Mouse (Mus musculus) embryo, embryonic 11.5 days (tissue): ENCODE measurements at regions not wholly inside any gene's neighbourhood (a gene's known extent, or its start where the extent isn't known, plus 50 kb on each side); places are given as distances from the start of the nearest gene placed in this dataset.

ENCODE experiments used
- DNase-seq: peaks from one replicate; pipeline ENCODE4 v3.0.0-alpha.2; 2012; ENCODE audit warnings: low read depth, low spot score

DNA sequence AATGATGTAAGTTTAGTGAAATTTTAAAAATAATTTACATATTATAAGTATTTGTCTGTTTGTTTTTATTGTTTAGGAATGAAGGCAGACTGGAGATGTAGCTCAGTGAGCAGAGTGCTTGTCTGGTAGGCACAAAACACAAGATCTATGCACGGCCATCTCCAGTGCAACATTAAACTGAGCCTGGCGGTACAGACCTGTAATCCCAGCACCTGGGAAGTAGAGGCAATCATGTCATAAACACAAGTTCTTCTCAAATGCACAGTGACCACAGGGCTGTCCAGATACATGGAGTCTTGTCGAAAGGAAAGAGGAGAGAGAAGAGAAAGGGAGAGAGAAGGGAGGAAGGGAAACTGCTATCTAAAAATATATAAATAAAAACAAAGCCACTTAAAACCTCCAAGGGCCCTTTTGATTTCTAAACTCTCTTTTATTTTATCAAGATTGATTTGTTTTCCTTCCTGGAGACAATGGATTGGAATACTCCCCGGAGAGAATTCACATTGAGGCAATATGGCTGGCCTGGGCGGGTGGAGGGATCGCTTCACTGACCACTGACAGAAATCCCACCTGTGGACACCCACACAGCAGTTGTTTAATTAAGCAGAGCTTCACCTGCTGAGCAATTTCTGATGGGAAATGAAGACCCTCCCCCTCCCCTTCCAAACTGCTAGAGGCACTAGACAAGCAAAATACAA, 215.6 kb upstream of the Tll1 start:
- DNase-seq: no peak

DNA sequence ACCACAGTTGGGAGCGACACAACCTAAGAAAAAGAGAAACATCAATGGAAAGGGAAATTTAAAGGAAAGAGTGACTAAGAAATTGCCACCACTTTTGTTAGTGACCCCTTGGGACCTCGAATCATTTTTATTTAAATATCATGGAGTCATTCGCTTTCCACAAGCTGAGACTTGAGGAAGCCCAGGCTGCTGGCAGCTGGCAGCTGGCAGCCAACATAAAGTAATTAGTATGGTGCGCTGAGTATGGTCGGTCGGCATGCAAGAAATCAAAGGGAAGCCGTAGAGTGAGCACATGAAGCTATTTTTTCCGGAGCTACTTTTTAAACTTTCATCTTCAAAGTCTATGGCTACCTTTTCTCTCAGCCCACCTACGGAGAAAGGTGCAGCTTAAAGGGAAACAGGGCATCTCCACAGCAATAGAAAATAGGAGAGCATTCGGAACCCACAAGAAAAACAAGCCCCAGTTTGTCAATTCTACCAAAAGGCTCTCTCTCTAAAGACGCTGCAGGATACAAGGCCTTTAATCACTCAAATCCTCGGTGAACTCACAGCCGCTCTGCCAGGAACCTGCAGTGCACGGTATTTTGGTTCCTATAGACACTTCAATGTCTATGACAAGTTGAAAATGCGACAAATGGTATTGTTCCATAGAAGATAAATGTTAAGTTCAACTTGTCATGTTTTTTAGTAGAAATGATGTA, 206.6 kb upstream of the Tll1 start:
- no peak for DNase-seq

DNA sequence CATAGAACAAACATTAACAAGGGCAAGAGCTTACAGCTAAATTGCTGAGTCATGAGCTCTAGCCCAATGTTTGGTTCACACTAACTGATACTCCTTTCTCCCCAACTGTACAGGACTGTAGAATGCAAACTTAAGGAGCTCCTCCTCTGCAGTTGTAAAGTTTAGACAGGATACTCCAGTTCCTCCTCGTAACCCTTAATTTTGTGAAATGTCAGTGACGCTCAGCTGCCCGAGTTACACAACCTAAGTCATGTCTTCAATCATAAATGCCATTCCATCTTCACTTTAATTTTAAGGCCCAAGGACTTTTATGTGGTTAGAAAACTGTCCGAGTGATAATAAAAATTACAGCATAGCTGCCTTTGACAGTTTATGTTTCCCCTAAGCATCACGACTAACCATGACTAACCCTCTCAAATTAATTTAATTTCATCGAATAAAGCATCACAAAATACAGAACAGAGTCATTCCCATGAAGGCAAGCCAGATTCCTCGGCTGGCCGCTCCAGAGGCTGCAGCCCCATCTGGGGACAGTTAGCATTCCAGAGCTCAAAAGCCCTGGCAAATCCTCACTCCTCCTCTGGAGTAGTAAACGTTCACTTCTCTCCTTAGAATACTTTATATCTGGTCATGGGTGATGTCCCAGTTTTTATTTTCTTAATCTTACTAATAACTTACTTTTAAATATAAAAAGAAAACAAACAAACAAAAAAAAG, 200.9 kb upstream of the Tll1 start:
- no peak for DNase-seq

- DNase-seq: no peak
These were observed 193.5 kb upstream of the Tll1 start for GRCm38 (mm10) chr8:64399554-64399953.

DNA sequence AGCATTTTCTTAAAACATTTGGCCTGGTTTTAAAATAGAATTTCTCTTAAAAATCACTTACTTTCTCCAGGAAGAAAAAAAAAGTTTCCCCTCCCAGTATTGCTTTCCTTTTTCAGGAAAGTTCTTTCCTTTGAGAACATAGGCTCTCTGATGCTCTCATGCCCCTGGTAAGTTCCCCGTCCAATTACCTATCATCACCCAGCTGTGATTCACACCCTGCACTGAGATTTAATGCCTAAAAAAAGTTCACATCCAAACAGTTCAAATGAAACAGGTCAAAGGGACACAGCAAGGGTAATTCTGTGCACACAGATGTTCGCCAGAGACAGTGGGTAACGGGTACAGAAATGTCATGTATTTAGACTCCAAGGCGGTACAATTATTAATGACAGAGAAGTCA, 191.8 kb upstream of the Tll1 start:
- DNase-seq: no peak

DNA sequence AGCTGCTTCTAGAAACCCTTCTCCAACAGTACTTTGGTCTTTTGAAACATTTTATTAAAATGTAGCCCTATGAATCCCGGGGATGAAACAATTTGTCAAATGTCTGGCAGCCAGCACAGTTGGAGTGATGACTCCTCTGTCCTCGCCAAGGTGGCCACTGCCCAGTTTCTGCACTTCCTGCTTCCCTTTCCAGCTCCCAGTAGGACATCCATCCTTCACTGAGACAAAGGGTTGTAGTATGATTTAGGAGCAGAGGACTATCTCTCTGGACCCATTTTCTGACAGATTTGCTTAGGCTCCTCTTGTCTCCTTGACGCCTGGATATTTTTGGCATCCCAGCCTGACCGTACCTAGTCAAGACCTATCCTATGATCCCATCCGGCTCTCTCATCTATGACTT, 189.7 kb upstream of the Tll1 start:
- DNase-seq: no peak

DNA sequence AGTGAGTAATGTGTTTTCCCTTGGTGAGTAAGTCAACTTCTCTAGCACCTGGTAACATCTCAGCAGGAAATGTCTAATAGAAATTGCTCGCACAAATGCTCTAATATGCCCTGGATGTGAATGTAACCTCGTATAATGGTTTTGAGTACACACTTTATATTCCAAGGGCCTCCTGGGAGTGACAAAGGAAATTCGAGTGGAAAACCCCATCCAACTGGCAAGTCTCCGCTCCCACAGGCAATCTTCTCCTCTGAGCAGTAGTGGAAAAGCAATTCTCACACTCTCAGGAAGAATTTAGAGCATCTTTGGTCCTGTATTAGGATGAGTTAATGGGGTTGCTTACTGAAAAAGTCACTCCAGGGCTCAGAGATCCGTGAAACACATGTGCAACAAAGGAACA, 183.4 kb upstream of the Tll1 start:
- DNase-seq: no peak

GRCm38 (mm10) chr8:64388299-64388698, 182.2 kb upstream of the Tll1 start:
- DNase-seq: no peak

DNA sequence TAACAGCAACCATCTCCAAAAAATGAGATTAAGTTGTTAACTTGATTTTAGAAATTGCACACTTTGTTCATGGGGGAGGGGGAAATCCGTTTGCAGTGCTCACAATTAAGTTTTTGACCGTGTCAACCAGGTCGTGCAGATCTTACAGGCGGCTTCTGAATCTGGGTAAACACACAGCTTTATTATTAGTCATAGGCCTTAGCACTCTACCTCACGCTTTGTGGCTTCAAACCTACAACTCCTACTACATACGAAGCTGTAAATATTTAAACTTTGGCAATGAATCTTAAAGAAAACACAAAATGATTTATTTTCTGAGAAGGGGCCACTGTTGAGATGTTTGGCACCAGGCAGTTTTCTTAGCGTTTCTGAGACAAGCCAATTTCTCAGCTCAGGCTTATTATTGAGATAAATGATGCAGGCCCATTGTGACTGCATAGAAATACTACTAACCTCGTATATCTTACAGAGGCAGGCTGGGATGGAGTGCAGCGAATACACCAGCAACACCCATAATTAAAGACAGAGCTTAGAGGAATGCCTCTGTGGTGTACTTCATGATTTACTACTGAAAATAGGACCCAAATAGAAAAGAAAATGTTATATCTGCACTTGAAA, 173.8 kb upstream of the Tll1 start:
- no peak for DNase-seq

GRCm38 (mm10) chr8:64377830-64378229, 171.8 kb upstream of the Tll1 start:
- no peak for DNase-seq

- no peak for DNase-seq
These were observed 169.4 kb upstream of the Tll1 start for GRCm38 (mm10) chr8:64375509-64375908.

GRCm38 (mm10) chr8:64374980-64375379, 168.9 kb upstream of the Tll1 start:
- no peak for DNase-seq

DNA sequence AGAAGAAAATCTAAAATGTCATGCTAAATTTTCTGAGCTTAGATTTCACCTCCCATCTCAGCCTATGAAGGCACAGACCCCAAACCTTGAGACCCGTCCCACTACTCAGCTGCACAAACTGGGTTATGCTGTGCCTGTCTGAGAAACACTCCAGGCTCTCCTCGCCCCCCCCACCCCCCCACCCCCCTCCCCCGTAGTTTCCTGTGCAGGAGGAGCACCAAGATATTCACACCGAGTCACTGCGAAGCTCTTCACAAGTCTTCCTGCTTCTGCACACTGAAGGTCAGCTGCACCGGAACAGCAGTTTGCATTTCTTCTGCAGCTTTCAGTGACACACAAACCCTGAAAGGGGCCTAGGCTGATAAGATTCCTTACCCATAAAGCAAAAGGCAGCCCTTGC, 163.9 kb upstream of the Tll1 start:
- DNase-seq: no peak

DNA sequence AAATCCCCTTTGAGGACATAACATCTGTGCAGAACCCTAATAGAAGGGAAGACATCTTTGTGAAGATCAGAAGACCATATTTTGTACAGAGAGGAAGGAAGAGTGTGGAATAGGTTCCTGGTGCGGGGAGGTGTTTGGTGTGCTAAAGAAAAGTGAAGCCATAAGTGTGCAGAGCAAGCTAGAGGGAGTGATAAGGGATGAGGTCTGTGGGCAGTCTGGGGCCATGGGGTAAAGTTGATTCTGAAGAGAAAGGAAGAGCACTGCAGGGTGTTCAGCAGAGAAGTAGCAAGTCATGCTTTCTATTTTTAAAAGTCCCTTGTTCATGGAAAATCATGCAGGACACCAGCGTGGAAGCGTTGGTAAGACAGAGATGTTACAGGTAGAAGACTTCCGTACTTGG, 161.8 kb upstream of the Tll1 start:
- no peak for DNase-seq

DNA sequence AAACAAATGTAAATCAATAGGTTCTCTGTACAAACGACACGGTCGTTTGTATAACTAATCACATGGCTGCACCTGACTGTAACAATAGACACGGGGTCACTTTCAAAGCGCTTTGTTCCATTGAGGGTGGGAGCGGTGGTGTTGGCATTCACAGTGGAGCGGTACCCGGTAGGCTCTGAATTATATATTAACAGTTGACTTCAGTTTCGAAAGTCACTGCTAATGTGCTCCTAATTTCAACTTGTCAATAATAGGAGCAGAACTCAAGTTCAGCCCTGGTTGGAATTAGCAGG, 160.8 kb upstream of the Tll1 start:
- DNase-seq: no peak

GRCm38 (mm10) chr8:64366226-64366973, 160.3 kb upstream of the Tll1 start:
- no peak for DNase-seq

DNA sequence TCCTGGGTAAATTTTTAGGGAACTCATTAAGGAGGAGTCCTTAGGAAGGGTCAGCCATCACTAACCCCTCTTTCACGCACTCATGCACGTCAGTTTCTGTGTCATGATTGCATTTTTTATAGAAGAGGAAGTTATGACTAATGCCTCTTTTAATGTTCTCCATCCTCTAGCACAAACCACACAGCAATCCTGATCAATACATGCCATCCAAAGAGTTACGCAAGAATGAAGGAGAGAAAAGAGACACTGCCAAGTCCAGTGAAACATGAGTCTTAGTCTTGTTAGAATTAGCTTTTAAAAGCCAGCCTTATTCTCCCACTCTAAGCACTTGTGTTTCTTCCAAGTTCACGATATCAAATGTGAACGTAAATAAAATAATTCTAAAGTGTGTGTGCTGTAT, 151.0 kb upstream of the Tll1 start:
- no peak for DNase-seq

GRCm38 (mm10) chr8:64348082-64348646, 142.1 kb upstream of the Tll1 start:
- DNase-seq: no peak

DNA sequence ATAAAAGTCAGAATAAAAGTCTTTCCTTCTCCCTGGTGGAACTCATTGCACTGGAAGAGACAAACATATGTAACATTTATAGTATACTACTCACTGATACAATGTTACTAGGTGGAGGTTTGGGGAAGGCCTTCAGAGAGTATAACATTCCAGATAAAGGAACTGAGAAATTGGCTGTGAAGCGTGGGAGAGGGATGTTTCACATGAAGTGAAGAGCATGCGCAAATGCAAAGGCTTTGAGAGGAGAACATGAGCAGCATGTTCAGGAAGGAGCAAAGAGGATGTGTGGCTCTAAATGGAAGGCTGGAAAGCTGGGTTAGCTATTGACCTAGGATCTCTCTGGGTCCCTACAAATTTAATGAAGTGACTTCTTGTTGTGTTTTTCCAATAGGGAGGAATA, 141.4 kb upstream of the Tll1 start:
- DNase-seq: no peak

DNA sequence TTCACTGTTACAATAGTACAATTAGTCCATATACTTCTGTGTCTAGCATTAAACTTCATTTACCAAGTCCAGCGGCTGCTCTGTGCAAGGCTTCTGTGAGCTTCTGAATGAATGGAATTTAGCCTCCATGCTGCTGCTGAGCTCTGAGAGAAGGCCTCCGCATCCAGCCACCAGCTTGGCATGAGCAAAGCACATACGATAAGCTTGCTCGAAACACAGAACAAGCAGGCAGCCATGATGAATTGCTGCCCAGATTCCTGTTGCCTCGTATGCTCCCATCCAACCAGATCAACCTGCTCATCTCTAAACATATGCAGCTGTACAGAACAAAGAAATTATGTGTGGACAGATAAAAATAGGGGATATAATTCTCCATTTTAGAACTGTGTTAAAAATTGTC, 140.4 kb upstream of the Tll1 start:
- DNase-seq: no peak

- DNase-seq: no peak
These were observed 138.9 kb upstream of the Tll1 start for GRCm38 (mm10) chr8:64344933-64345332.

DNA sequence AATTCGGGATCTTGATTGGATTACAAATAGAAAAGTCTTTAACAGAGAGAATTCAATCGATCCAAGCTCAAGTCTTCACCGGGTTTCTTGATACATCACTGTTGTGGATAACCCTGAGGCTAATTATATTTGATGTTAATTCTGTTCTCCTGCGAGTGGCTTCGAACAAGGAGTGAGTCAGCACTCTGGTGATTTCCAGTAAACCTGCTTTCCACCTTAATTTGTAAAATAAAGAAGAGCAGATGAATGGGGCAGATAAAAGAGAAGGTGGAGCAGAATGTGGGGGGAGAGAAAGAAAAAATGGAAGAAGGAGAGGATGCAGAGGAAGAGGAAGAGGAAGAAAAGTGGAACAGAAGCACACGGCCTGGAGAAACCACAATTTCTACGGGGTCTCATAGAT, 137.5 kb upstream of the Tll1 start:
- DNase-seq: no peak
